Mouse (Mus musculus): ENCODE data around the gene Egln3. TPM values are rescaled to one million over a fixed set of nuclear protein-coding genes. Genes with fewer than 3 reads are reported as not detected.

The Egln3 gene
- polyA plus RNA-seq, 1 experiment from 2014 or later: 48.1 TPM

- Histone ChIP-seq H3K4me1 (replicated peaks; ENCODE audit: control insufficient read depth, insufficient read depth, low read length) (peaks cover 18% of the 10 kb centered on the region), H3K27ac (ENCODE audit: low read depth) (no peak overlapping the region), H3K27me3 (replicated peaks; ENCODE audit: control insufficient read depth, insufficient read depth, low read length) (no peaks in the 10 kb centered on the region), H3K9me3 (ENCODE audit: control insufficient read depth, low read length) (no peaks in the 10 kb centered on the region), H3K4me3 (ENCODE audit: low read depth, low read length) (no peak overlapping the region), H3K9ac (ENCODE audit: low read length) (no peak overlapping the region), H3K36me3 (ENCODE audit: control insufficient read depth, insufficient read depth, low read length) (no peaks in the 10 kb centered on the region), H3K4me2 (ENCODE audit: low read length) (no peak overlapping the region)
- WGBS: 14% methylated on average over 6 of the region's 6 CpGs
- ATAC-seq (replicated peaks; ENCODE audit: low FRiP score, low TSS enrichment, low read depth) (no peak), DNase-seq (ENCODE audit: low spot score) (no peak)
Observed at GRCm38 (mm10) chr12:54209182-54209563, 5.5 kb upstream of the Egln3 start.

GRCm38 (mm10) chr12:54208433-54209181 is 4.9 kb upstream of the Egln3 start:
- Histone ChIP-seq H3K9me3 (ENCODE audit: control insufficient read depth, low read length) (no peaks in the 10 kb centered on the region), H3K27ac (ENCODE audit: low read depth) (no peak overlapping the region), H3K36me3 (ENCODE audit: control insufficient read depth, insufficient read depth, low read length) (no peaks in the 10 kb centered on the region), H3K27me3 (replicated peaks; ENCODE audit: control insufficient read depth, insufficient read depth, low read length) (no peaks in the 10 kb centered on the region), H3K4me1 (replicated peaks; ENCODE audit: control insufficient read depth, insufficient read depth, low read length) (peaks cover 18% of the 10 kb centered on the region), H3K9ac (ENCODE audit: low read length) (no peak overlapping the region), H3K4me2 (ENCODE audit: low read length) (no peak overlapping the region), H3K4me3 (ENCODE audit: low read depth, low read length) (no peak overlapping the region)
- no peak for ATAC-seq (replicated peaks; ENCODE audit: low FRiP score, low TSS enrichment, low read depth)
- no peak for DNase-seq (ENCODE audit: low spot score)
- WGBS: 41% methylated on average over 8 of the region's 8 CpGs

GRCm38 (mm10) chr12:54205731-54206130 is 2.1 kb upstream of the Egln3 start:
- ATAC-seq (replicated peaks; ENCODE audit: low FRiP score, low TSS enrichment, low read depth) (no peak), DNase-seq (ENCODE audit: low spot score) (no peak)
- Histone ChIP-seq H3K9ac (ENCODE audit: low read length) (no peak overlapping the region), H3K27ac (ENCODE audit: low read depth) (no peak overlapping the region), H3K4me1 (replicated peaks; ENCODE audit: control insufficient read depth, insufficient read depth, low read length) (peaks cover 18% of the 10 kb centered on the region), H3K9me3 (ENCODE audit: control insufficient read depth, low read length) (no peaks in the 10 kb centered on the region), H3K36me3 (ENCODE audit: control insufficient read depth, insufficient read depth, low read length) (no peaks in the 10 kb centered on the region), H3K27me3 (replicated peaks; ENCODE audit: control insufficient read depth, insufficient read depth, low read length) (no peaks in the 10 kb centered on the region), H3K4me3 (ENCODE audit: low read depth, low read length) (no peak overlapping the region), H3K4me2 (ENCODE audit: low read length) (no peak overlapping the region)
- WGBS: 96% methylated on average over 4 of the region's 4 CpGs

DNA sequence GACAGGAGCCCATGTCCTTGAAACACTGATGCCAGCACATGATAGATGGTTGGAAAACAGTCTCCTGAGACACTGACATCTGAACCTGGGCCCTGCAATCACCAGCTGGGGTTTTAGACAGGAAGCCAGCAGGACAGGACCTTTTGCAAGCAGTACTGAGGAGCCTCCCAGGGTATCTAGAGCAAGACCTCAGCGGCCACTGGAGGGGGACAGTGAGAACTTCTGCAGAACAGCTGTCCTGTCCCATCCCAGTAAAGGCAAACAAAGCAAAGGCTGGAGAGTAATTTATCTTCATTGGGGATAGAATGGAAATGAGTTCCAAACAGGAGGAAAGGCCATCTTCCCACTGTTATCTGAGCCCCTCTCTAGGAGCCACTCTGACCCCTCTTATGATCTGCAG is 1.5 kb upstream of the Egln3 start:
- Histone ChIP-seq H3K36me3 (ENCODE audit: control insufficient read depth, insufficient read depth, low read length) (no peaks in the 10 kb centered on the region), H3K9ac (ENCODE audit: low read length) (no peak overlapping the region), H3K4me3 (ENCODE audit: low read depth, low read length) (no peak overlapping the region), H3K4me1 (replicated peaks; ENCODE audit: control insufficient read depth, insufficient read depth, low read length) (peaks cover 19% of the 10 kb centered on the region), H3K4me2 (ENCODE audit: low read length) (no peak overlapping the region), H3K27ac (ENCODE audit: low read depth) (no peak overlapping the region), H3K27me3 (replicated peaks; ENCODE audit: control insufficient read depth, insufficient read depth, low read length) (no peaks in the 10 kb centered on the region), H3K9me3 (ENCODE audit: control insufficient read depth, low read length) (no peaks in the 10 kb centered on the region)
- DNase-seq (ENCODE audit: low spot score) (no peak), ATAC-seq (replicated peaks; ENCODE audit: low FRiP score, low TSS enrichment, low read depth) (0 out of 2 replicates have a peak, but pooled peaks have one; percentile 26)
- WGBS: 6% methylated on average over 1 of the region's 1 CpGs

- peak overlapping the region; percentile 86 for H3K4me2 ChIP-seq (ENCODE audit: low read length)
- peak overlapping the region; percentile 74 for H3K4me3 ChIP-seq (ENCODE audit: low read depth, low read length)
- no peaks in the 10 kb centered on the region for H3K9me3 ChIP-seq (ENCODE audit: control insufficient read depth, low read length)
- no peak for DNase-seq (ENCODE audit: low spot score)
- peaks cover 18% of the 10 kb centered on the region for H3K4me1 ChIP-seq (replicated peaks; ENCODE audit: control insufficient read depth, insufficient read depth, low read length)
- H3K27ac ChIP-seq (ENCODE audit: low read depth): peak overlapping the region; percentile 79
- H3K9ac ChIP-seq (ENCODE audit: low read length): peak overlapping the region; percentile 79
- peak; percentile 71 for ATAC-seq (replicated peaks; ENCODE audit: low FRiP score, low TSS enrichment, low read depth)
- no peaks in the 10 kb centered on the region for H3K36me3 ChIP-seq (ENCODE audit: control insufficient read depth, insufficient read depth, low read length)
- WGBS: 1% methylated on average over 55 of the region's 55 CpGs
- H3K27me3 ChIP-seq (replicated peaks; ENCODE audit: control insufficient read depth, insufficient read depth, low read length): no peaks in the 10 kb centered on the region
Observed at GRCm38 (mm10) chr12:54202765-54203655, 650 bp downstream of the Egln3 start.

DNA sequence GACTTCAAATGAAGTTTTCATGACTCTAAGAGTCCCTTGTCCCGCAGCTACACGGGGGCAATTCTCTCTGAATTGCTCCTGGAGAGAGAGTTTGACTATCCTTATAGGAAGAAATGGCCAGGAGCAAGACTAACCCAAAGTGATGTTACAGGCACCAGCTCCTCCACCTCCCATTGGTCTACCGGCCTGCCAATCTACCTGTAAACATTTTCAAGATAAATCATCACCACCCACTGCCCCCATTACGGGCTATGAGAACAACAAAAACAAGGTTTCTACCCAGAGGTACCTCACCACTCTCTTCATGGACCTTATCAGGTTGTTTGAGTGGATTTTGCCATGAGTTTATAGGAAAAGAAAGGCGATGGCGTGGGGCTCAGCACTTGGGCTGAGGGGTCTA is 1.4 kb downstream of the Egln3 start:
- Histone ChIP-seq H3K4me2 (ENCODE audit: low read length) (peak overlapping the region; percentile 86), H3K36me3 (ENCODE audit: control insufficient read depth, insufficient read depth, low read length) (no peaks in the 10 kb centered on the region), H3K9me3 (ENCODE audit: control insufficient read depth, low read length) (no peaks in the 10 kb centered on the region), H3K27me3 (replicated peaks; ENCODE audit: control insufficient read depth, insufficient read depth, low read length) (no peaks in the 10 kb centered on the region), H3K4me3 (ENCODE audit: low read depth, low read length) (peak overlapping the region; percentile 74), H3K9ac (ENCODE audit: low read length) (peak overlapping the region; percentile 79), H3K27ac (ENCODE audit: low read depth) (peak overlapping the region; percentile 79), H3K4me1 (replicated peaks; ENCODE audit: control insufficient read depth, insufficient read depth, low read length) (peaks cover 25% of the 10 kb centered on the region)
- no peak for ATAC-seq (replicated peaks; ENCODE audit: low FRiP score, low TSS enrichment, low read depth)
- DNase-seq (ENCODE audit: low spot score): peak; percentile 74
- 29% methylated on average over 6 of the region's 6 CpGs for WGBS

DNA sequence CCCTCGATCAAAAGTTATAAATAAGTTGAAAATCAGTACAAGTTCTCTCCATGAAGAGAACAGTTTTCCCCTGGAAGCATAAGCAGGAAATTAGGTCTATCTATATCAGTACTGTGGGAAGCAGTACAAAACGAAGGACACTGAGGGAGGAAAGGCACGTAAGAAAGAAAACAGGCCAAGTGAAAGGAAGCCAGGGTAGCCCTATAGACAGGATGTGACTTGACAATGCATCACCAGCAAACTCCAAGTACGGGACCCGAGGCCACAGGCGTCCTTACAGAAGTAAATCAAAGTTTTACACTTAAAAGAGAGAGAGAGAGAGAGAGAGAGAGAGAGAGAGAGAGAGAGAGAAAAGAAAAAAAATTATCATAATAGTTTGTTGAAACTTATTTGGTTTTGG is 2.8 kb downstream of the Egln3 start:
- H3K36me3 ChIP-seq (ENCODE audit: control insufficient read depth, insufficient read depth, low read length): no peaks in the 10 kb centered on the region
- H3K4me2 ChIP-seq (ENCODE audit: low read length): peak overlapping the region; percentile 86
- no peak for ATAC-seq (replicated peaks; ENCODE audit: low FRiP score, low TSS enrichment, low read depth)
- peak overlapping the region; percentile 79; the same call in 1 of the 2 replicates for H3K9ac ChIP-seq (ENCODE audit: low read length)
- no peaks in the 10 kb centered on the region for H3K9me3 ChIP-seq (ENCODE audit: control insufficient read depth, low read length)
- WGBS: 32% methylated on average over 6 of the region's 6 CpGs
- H3K27me3 ChIP-seq (replicated peaks; ENCODE audit: control insufficient read depth, insufficient read depth, low read length): no peaks in the 10 kb centered on the region
- peak overlapping the region; percentile 74 for H3K4me3 ChIP-seq (ENCODE audit: low read depth, low read length)
- DNase-seq (ENCODE audit: low spot score): no peak
- H3K4me1 ChIP-seq (replicated peaks; ENCODE audit: control insufficient read depth, insufficient read depth, low read length): peaks cover 37% of the 10 kb centered on the region
- H3K27ac ChIP-seq (ENCODE audit: low read depth): peak overlapping the region; percentile 66; the same call in 1 of the 2 replicates

DNA sequence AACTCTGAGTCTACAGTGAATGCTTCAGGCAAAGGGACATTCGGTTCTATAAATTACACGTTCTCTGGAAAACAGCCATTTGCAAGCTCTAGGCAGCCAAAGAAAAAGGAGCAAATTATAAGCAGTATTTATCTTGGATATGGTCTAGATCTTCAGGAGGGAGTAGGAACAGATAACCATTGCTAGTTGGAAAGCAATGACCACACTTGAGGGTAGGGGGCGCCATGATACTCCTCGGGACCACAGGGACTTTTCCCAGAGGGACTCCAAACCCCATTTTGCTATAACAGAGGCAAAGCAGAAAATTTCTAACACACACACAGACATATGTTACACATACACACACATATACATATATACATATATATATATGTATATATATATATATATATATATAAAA is 3.5 kb downstream of the Egln3 start:
- WGBS: 26% methylated on average over 4 of the region's 4 CpGs
- Histone ChIP-seq H3K27ac (ENCODE audit: low read depth) (no peak overlapping the region), H3K36me3 (ENCODE audit: control insufficient read depth, insufficient read depth, low read length) (no peaks in the 10 kb centered on the region), H3K4me1 (replicated peaks; ENCODE audit: control insufficient read depth, insufficient read depth, low read length) (peaks cover 33% of the 10 kb centered on the region), H3K4me2 (ENCODE audit: low read length) (peak overlapping the region; percentile 35), H3K9ac (ENCODE audit: low read length) (no peak overlapping the region), H3K27me3 (replicated peaks; ENCODE audit: control insufficient read depth, insufficient read depth, low read length) (no peaks in the 10 kb centered on the region), H3K9me3 (ENCODE audit: control insufficient read depth, low read length) (no peaks in the 10 kb centered on the region), H3K4me3 (ENCODE audit: low read depth, low read length) (peak overlapping the region; percentile 19)
- ATAC-seq (replicated peaks; ENCODE audit: low FRiP score, low TSS enrichment, low read depth) (no peak), DNase-seq (ENCODE audit: low spot score) (peak; percentile 76)

Measured in intestine, embryonic 14.5 days (tissue).